Mouse (Mus musculus): ENCODE measurements around the gene Bhlhb9.

The Bhlhb9 gene

GRCm38 (mm10) chrX:135917116-135917515 is 119.7 kb downstream of the Bhlhb9 start:
- no peak for DNase-seq

- no peak for DNase-seq
Observed at GRCm38 (mm10) chrX:135922162-135922561, 124.8 kb downstream of the Bhlhb9 start.

DNA sequence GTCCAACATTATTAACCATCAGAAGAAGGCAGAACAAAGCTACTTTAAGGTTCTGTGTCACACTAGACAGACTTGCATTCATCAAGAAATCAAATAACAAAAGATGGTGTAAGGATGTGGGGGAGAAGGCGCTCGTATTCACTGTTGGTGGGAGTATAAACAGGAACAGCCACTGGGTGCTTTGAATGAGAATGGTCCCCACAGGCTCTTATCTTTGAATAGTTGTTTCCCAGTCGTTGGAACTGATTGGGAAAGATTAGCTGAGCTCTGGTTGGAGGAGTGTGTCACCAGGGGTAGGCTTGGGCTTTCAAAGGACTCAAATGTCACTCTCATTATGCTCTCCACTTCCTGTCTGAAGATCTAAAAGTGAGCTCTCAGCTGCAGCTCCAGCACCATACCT is 128.5 kb downstream of the Bhlhb9 start:
- DNase-seq: no peak

GRCm38 (mm10) chrX:135928588-135928987 is 131.2 kb downstream of the Bhlhb9 start:
- no peak for DNase-seq

DNA sequence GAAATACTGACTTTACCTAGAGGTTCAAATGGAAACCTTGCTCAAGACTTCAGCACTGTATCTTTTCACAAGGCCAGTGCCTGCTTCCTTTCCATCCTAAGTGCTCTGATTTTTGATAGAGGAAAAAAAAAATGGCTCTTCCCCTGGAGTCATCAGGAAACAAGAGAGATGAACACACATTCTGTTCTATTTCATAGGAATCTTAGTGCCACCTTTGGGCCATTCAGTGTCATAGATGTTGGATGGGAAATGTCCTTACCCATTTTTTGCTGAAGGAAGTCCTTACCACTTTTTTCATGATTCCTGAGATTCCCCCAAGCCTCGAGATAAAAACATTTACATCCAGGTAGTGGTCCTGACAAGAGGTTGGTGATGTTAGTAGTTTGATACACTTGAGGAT is 139.1 kb downstream of the Bhlhb9 start:
- no peak for DNase-seq

Measured in thymus, postnatal 25 days (tissue).